Mouse (Mus musculus): ENCODE measurements around the gene Slc12a9. TPM values are rescaled to one million over a fixed set of nuclear protein-coding genes. Genes with fewer than 3 reads are reported as not detected.

Gene Slc12a9
- total and polyA plus RNA-seq, 3 experiments = 8.8 to 12.1 TPM; not detected in 1

Other genes with a start within 250 kb of the Slc12a9 start
- 19.7 and 21.8 TPM in 2 replicates for gene Trim56, start 217.4 kb downstream of the Slc12a9 start, total RNA-seq (2012; rRNA removed)
- gene Trim56, start 217.4 kb downstream of the Slc12a9 start, polyA plus RNA-seq (2012; ENCODE audit: insufficient read depth in 1 of 2, insufficient read length in 2 of 2, low read depth in 1 of 2, low replicate concordance in 2 of 2, missing spikeins in 1 of 2) = 10 to 100 TPM; 22.8 to 75.8 TPM
- not detected in 2 replicates for gene Muc3, start 184.3 kb downstream of the Slc12a9 start, total RNA-seq (2012; rRNA removed)
- not detected for gene Muc3, start 184.3 kb downstream of the Slc12a9 start, polyA plus RNA-seq (2012; ENCODE audit: insufficient read depth in 1 of 2, insufficient read length in 2 of 2, low read depth in 1 of 2, low replicate concordance in 2 of 2, missing spikeins in 1 of 2)
- gene Muc3a, start 121.2 kb downstream of the Slc12a9 start, total RNA-seq (2012; rRNA removed) = 12.7 and 16.1 TPM in 2 replicates
- gene Muc3a, start 121.2 kb downstream of the Slc12a9 start, polyA plus RNA-seq (2012; ENCODE audit: insufficient read depth in 1 of 2, insufficient read length in 2 of 2, low read depth in 1 of 2, low replicate concordance in 2 of 2, missing spikeins in 1 of 2) = 10 to 100 TPM in 1 of 2 experiments, not detected in 1; 16.9 TPM
- 3.4 and 7.0 TPM in 2 replicates for gene Ache, start 46.1 kb downstream of the Slc12a9 start, total RNA-seq (2012; rRNA removed)
- gene Ache, start 46.1 kb downstream of the Slc12a9 start, polyA plus RNA-seq (2012; ENCODE audit: insufficient read depth in 1 of 2, insufficient read length in 2 of 2, low read depth in 1 of 2, low replicate concordance in 2 of 2, missing spikeins in 1 of 2) = 10 to 100 TPM in 1 of 2 experiments, not detected in 1; 16.8 TPM
- 4.7 and 6.9 TPM in 2 replicates for gene Ufsp1, start 39.0 kb downstream of the Slc12a9 start, total RNA-seq (2012; rRNA removed)
- 10 to 100 TPM in 1 of 2 experiments, not detected in 1; 16.1 TPM for gene Ufsp1, start 39.0 kb downstream of the Slc12a9 start, polyA plus RNA-seq (2012; ENCODE audit: insufficient read depth in 1 of 2, insufficient read length in 2 of 2, low read depth in 1 of 2, low replicate concordance in 2 of 2, missing spikeins in 1 of 2)
- 235 and 291 TPM in 2 replicates for gene Srrt, start 25.9 kb downstream of the Slc12a9 start, total RNA-seq (2012; rRNA removed)
- gene Srrt, start 25.9 kb downstream of the Slc12a9 start, polyA plus RNA-seq (2012; ENCODE audit: insufficient read depth in 1 of 2, insufficient read length in 2 of 2, low read depth in 1 of 2, low replicate concordance in 2 of 2, missing spikeins in 1 of 2) = 100 to 1,000 TPM in 1 of 2 experiments, not detected in 1; 454 TPM
- gene Trip6, start 19.2 kb downstream of the Slc12a9 start, total RNA-seq (2012; rRNA removed) = 0.46 and 0.58 TPM in 2 replicates
- 1 to 10 TPM in 1 of 2 experiments, not detected in 1; 2.1 TPM for gene Trip6, start 19.2 kb downstream of the Slc12a9 start, polyA plus RNA-seq (2012; ENCODE audit: insufficient read depth in 1 of 2, insufficient read length in 2 of 2, low read depth in 1 of 2, low replicate concordance in 2 of 2, missing spikeins in 1 of 2)
- gene Ephb4, start 16.5 kb upstream of the Slc12a9 start, total RNA-seq (2012; rRNA removed) = 0.07 and 0.12 TPM in 2 replicates
- under 1 TPM in 1 of 2 experiments, not detected in 1; 0.08 TPM for gene Ephb4, start 16.5 kb upstream of the Slc12a9 start, polyA plus RNA-seq (2012; ENCODE audit: insufficient read depth in 1 of 2, insufficient read length in 2 of 2, low read depth in 1 of 2, low replicate concordance in 2 of 2, missing spikeins in 1 of 2)
- 0.10 TPM in 1 of 2 replicates, not detected in the other for gene Zan, start 143.5 kb upstream of the Slc12a9 start, total RNA-seq (2012; rRNA removed)
- gene Zan, start 143.5 kb upstream of the Slc12a9 start, polyA plus RNA-seq (2012; ENCODE audit: insufficient read depth in 1 of 2, insufficient read length in 2 of 2, low read depth in 1 of 2, low replicate concordance in 2 of 2, missing spikeins in 1 of 2) = under 1 TPM in 1 of 2 experiments, not detected in 1; 0.15 TPM
- gene Pop7, start 168.9 kb upstream of the Slc12a9 start, total RNA-seq (2012; rRNA removed) = 73.8 and 79.8 TPM in 2 replicates
- 10 to 100 TPM in 1 of 2 experiments, not detected in 1; 61.1 TPM for gene Pop7, start 168.9 kb upstream of the Slc12a9 start, polyA plus RNA-seq (2012; ENCODE audit: insufficient read depth in 1 of 2, insufficient read length in 2 of 2, low read depth in 1 of 2, low replicate concordance in 2 of 2, missing spikeins in 1 of 2)
- 5.1 and 6.8 TPM in 2 replicates for gene Gigyf1, start 185.0 kb upstream of the Slc12a9 start, total RNA-seq (2012; rRNA removed)
- 10 to 100 TPM in 1 of 2 experiments, not detected in 1; 24.6 TPM for gene Gigyf1, start 185.0 kb upstream of the Slc12a9 start, polyA plus RNA-seq (2012; ENCODE audit: insufficient read depth in 1 of 2, insufficient read length in 2 of 2, low read depth in 1 of 2, low replicate concordance in 2 of 2, missing spikeins in 1 of 2)
- gene Epo, start 199.6 kb upstream of the Slc12a9 start, total RNA-seq (2012; rRNA removed) = not detected in 2 replicates
- gene Epo, start 199.6 kb upstream of the Slc12a9 start, polyA plus RNA-seq (2012; ENCODE audit: insufficient read depth in 1 of 2, insufficient read length in 2 of 2, low read depth in 1 of 2, low replicate concordance in 2 of 2, missing spikeins in 1 of 2) = not detected
- 531 and 548 TPM in 2 replicates for gene Gnb2, start 199.9 kb upstream of the Slc12a9 start, total RNA-seq (2012; rRNA removed)
- gene Gnb2, start 199.9 kb upstream of the Slc12a9 start, polyA plus RNA-seq (2012; ENCODE audit: insufficient read depth in 1 of 2, insufficient read length in 2 of 2, low read depth in 1 of 2, low replicate concordance in 2 of 2, missing spikeins in 1 of 2) = 100 to 1,000 TPM in 1 of 2 experiments, not detected in 1; 550 TPM
- gene Actl6b, start 219.9 kb upstream of the Slc12a9 start, total RNA-seq (2012; rRNA removed) = 0.15 TPM in 1 of 2 replicates, not detected in the other
- not detected for gene Actl6b, start 219.9 kb upstream of the Slc12a9 start, polyA plus RNA-seq (2012; ENCODE audit: insufficient read depth in 1 of 2, insufficient read length in 2 of 2, low read depth in 1 of 2, low replicate concordance in 2 of 2, missing spikeins in 1 of 2)
- gene Tfr2, start 236.2 kb upstream of the Slc12a9 start, total RNA-seq (2012; rRNA removed) = 76.9 and 96.2 TPM in 2 replicates
- gene Tfr2, start 236.2 kb upstream of the Slc12a9 start, polyA plus RNA-seq (2012; ENCODE audit: insufficient read depth in 1 of 2, insufficient read length in 2 of 2, low read depth in 1 of 2, low replicate concordance in 2 of 2, missing spikeins in 1 of 2) = 100 to 1,000 TPM in 1 of 2 experiments, not detected in 1; 112 TPM